ENCODE assay signal across 15 mouse cellular contexts in the genomic region with DNA sequence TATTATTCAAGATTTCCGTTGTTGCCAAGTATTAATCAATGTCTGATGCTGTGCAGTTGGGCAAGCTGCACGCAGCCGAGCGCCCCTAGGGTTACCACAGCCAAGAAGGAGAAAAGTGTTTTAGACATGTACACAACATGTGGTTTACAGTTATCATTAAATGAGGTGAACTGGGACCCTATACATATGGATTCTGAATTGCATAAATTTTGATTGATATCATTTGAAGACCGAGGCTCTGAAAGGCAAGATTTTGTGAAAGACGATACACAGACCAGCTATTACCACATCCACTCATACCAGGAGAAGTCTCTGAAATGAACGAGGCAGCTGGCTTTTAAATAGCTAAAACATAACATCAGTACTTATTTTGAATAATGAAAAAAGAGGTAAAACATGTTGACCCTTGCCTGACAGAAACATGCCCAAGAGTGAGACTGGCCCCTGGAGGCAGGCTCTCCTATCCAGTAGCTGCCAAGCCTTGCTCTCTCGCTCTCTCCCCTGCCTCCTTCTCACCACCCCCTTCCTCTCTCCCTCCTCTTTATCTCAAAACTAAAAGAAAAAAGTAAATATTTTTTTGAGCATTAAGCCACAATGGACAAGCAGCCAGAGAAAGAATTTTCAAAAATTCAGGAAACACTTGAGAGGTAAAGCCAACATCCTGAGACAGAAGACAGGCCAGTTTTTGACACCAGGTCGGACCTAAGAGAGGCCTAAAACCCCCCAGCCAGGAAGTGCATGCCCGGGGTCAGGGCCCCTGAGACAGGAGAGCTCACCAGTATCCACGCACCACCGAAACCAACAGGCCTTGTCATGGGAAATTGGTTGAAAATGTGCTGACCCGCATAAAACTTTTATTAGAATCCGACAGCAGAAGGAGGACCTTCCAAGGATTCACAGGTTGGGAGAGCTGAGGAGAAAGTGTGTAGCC.
DNase-seq lines count a peak whose midpoint lies in the region; ATAC-seq and TF ChIP-seq lines count a peak whose summit lies in the region.
"Had no signal": no experiment of that assay in that cellular context is flagged by ENCODE, and none has a peak within 500 bp of the region (broad histone marks: within the 10 kb centered on the region; RNA-seq: fewer than 3 reads in every experiment).

No protein-coding gene starts in this region.

- DNase-seq in heart, embryonic 10.5 days (ENCODE audit: low spot score) = no peak
- DNase-seq in heart, adult 9 months (ENCODE audit: low spot score in 2 of 2) = no peak
- no peak for DNase-seq in lung, adult 2 months
- no peak for DNase-seq in adrenal gland, adult 2 months
- DNase-seq in frontal cortex, postnatal 14 days (ENCODE audit: low spot score in 2 of 2) = no peak
- DNase-seq: cerebellum, postnatal 25 days; gastrocnemius, postnatal 14 days; kidney, adult 2 months; liver; right cerebral cortex, postnatal 14 days had no signal

- peaks cover 26% of the 10 kb centered on the region for H3K4me1 ChIP-seq in heart, embryonic 10.5 days
- peaks cover 27% of the 10 kb centered on the region for H3K4me1 ChIP-seq in lung, embryonic 16.5 days (replicated peaks; ENCODE audit: control insufficient read depth, insufficient read depth, low read length)
- H3K4me1 ChIP-seq in lung, adult 2 months (ENCODE audit: control insufficient read depth, insufficient read depth, low read length) = no peaks in the 10 kb centered on the region
- H3K4me1 ChIP-seq in hindbrain, embryonic 12.5 days = peaks cover 30% of the 10 kb centered on the region
- peaks cover 52% of the 10 kb centered on the region for H3K4me1 ChIP-seq in neural tube, embryonic 13.5 days (replicated peaks)

- no peak overlapping the region for H3K4me2 ChIP-seq in lung, embryonic 16.5 days (ENCODE audit: low read depth, low read length)
- H3K4me2 ChIP-seq in hindbrain, embryonic 12.5 days (replicated peaks) = no peak overlapping the region
- no peak overlapping the region for H3K4me2 ChIP-seq in neural tube, embryonic 13.5 days
- H3K4me2 ChIP-seq: forebrain, embryonic 12.5 days had no signal

- peak overlapping the region; percentile 72; the same call in 1 of the 2 replicates for H3K27ac ChIP-seq in heart, embryonic 10.5 days
- peak overlapping the region; percentile 55 for H3K27ac ChIP-seq in lung, embryonic 16.5 days (ENCODE audit: low read length)
- H3K27ac ChIP-seq in hindbrain, embryonic 12.5 days = peak overlapping the region; percentile 46; the same call in 1 of the 2 replicates
- peak overlapping the region; percentile 91 for H3K27ac ChIP-seq in neural tube, embryonic 13.5 days (replicated peaks)
- H3K27ac ChIP-seq: forebrain, embryonic 12.5 days had no signal

- no peak for TF ChIP-seq CTCF in lung, adult 2 months (IDR thresholded peaks at IDR 0.05; ENCODE audit: insufficient read depth, low read length)

- no peak for TF ChIP-seq POLR2A in lung, adult 2 months (IDR thresholded peaks at IDR 0.05; ENCODE audit: borderline replicate concordance, extremely low read depth, low read depth, low read length)

- H3K9ac ChIP-seq in lung, embryonic 16.5 days (ENCODE audit: low read length) = no peak overlapping the region
- H3K9ac ChIP-seq in hindbrain, embryonic 12.5 days = no peak overlapping the region
- no peak overlapping the region for H3K9ac ChIP-seq in neural tube, embryonic 13.5 days
- H3K9ac ChIP-seq: forebrain, embryonic 12.5 days had no signal

- H3K9me3 ChIP-seq in heart, embryonic 10.5 days = no peaks in the 10 kb centered on the region
- H3K9me3 ChIP-seq in lung, embryonic 16.5 days (ENCODE audit: control insufficient read depth, low read length) = no peaks in the 10 kb centered on the region
- H3K9me3 ChIP-seq in hindbrain, embryonic 12.5 days (replicated peaks) = no peaks in the 10 kb centered on the region
- H3K9me3 ChIP-seq in neural tube, embryonic 13.5 days = no peaks in the 10 kb centered on the region
- H3K9me3 ChIP-seq: forebrain, embryonic 12.5 days had no signal

- peak; percentile 79 for ATAC-seq in lung, embryonic 16.5 days (ENCODE audit: low read depth)
- no peak for ATAC-seq in hindbrain, embryonic 12.5 days (ENCODE audit: low FRiP score)
- no peak for ATAC-seq in neural tube, embryonic 13.5 days (ENCODE audit: low read depth)

- WGBS in heart, embryonic 10.5 days = 57% methylated on average over 14 of the region's 14 CpGs
- 35% methylated on average over 14 of the region's 14 CpGs for WGBS in lung, embryonic 16.5 days
- WGBS in lung, adult 2 months = 62% methylated on average over 14 of the region's 14 CpGs
- 56% methylated on average over 14 of the region's 14 CpGs for WGBS in hindbrain, embryonic 12.5 days
- WGBS in neural tube, embryonic 13.5 days = 49% methylated on average over 14 of the region's 14 CpGs

- no peaks in the 10 kb centered on the region for H3K27me3 ChIP-seq in heart, embryonic 10.5 days (ENCODE audit: insufficient read depth, poor library complexity, severe bottlenecking)
- peaks cover 4% of the 10 kb centered on the region; the same call in 1 of the 2 replicates for H3K27me3 ChIP-seq in lung, embryonic 16.5 days (ENCODE audit: control insufficient read depth, insufficient read depth, low read depth, low read length)
- no peaks in the 10 kb centered on the region for H3K27me3 ChIP-seq in hindbrain, embryonic 12.5 days
- no peaks in the 10 kb centered on the region for H3K27me3 ChIP-seq in neural tube, embryonic 13.5 days

- H3K36me3 ChIP-seq in heart, embryonic 10.5 days = no peaks in the 10 kb centered on the region
- no peaks in the 10 kb centered on the region for H3K36me3 ChIP-seq in lung, embryonic 16.5 days (ENCODE audit: control insufficient read depth, insufficient read depth, low read length)
- H3K36me3 ChIP-seq in hindbrain, embryonic 12.5 days = no peaks in the 10 kb centered on the region
- H3K36me3 ChIP-seq in neural tube, embryonic 13.5 days = no peaks in the 10 kb centered on the region
- H3K36me3 ChIP-seq: forebrain, embryonic 12.5 days; G1E had no signal

- H3K4me3 ChIP-seq in heart, embryonic 10.5 days = no peak overlapping the region
- H3K4me3 ChIP-seq in lung, embryonic 16.5 days (ENCODE audit: low read length) = no peak overlapping the region
- no peak overlapping the region for H3K4me3 ChIP-seq in lung, adult 2 months (replicated peaks; ENCODE audit: extremely low read depth, low read depth, low read length)
- H3K4me3 ChIP-seq in hindbrain, embryonic 12.5 days = no peak overlapping the region
- no peak overlapping the region for H3K4me3 ChIP-seq in neural tube, embryonic 13.5 days
- H3K4me3 ChIP-seq: forebrain, embryonic 12.5 days had no signal
